Mouse (Mus musculus): ENCODE measurements at regions not wholly inside any gene's neighbourhood (a gene's known extent, or its start where the extent isn't known, plus 50 kb on each side); places are given as distances from the start of the nearest gene placed in this dataset.

- Histone ChIP-seq H3K4me3 (no peak overlapping the region), H3K4me1 (peaks cover 17% of the 10 kb centered on the region; the same call in 1 of the 2 replicates), H3K27ac (replicated peaks) (no peak overlapping the region), H3K9ac (replicated peaks) (no peak overlapping the region), H3K9me3 (no peaks in the 10 kb centered on the region), H3K27me3 (no peaks in the 10 kb centered on the region; the same call in 1 of the 2 replicates), H3K4me2 (replicated peaks) (no peak overlapping the region), H3K36me3 (no peaks in the 10 kb centered on the region)
- WGBS: 88% methylated on average over 7 of the region's 7 CpGs
- no peak for ATAC-seq (ENCODE audit: low FRiP score, low read depth)
Observed at GRCm38 (mm10) chr1:154983325-154983724, 99.0 kb upstream of the Cacna1e start.

GRCm38 (mm10) chr1:154982836-154983235, 98.5 kb upstream of the Cacna1e start:
- H3K9me3 ChIP-seq: no peaks in the 10 kb centered on the region
- H3K4me1 ChIP-seq: peaks cover 17% of the 10 kb centered on the region; the same call in 1 of the 2 replicates
- no peaks in the 10 kb centered on the region; the same call in 1 of the 2 replicates for H3K27me3 ChIP-seq
- H3K27ac ChIP-seq (replicated peaks): no peak overlapping the region
- H3K4me3 ChIP-seq: no peak overlapping the region
- no peak for ATAC-seq (ENCODE audit: low FRiP score, low read depth)
- H3K9ac ChIP-seq (replicated peaks): no peak overlapping the region
- H3K36me3 ChIP-seq: no peaks in the 10 kb centered on the region
- 93% methylated on average over 9 of the region's 9 CpGs for WGBS
- H3K4me2 ChIP-seq (replicated peaks): no peak overlapping the region

- H3K27me3 ChIP-seq: no peaks in the 10 kb centered on the region; the same call in 1 of the 2 replicates
- 85% methylated on average over 8 of the region's 8 CpGs for WGBS
- no peak overlapping the region for H3K27ac ChIP-seq (replicated peaks)
- no peak overlapping the region for H3K9ac ChIP-seq (replicated peaks)
- no peak overlapping the region for H3K4me2 ChIP-seq (replicated peaks)
- H3K36me3 ChIP-seq: no peaks in the 10 kb centered on the region
- no peaks in the 10 kb centered on the region for H3K9me3 ChIP-seq
- no peak for ATAC-seq (ENCODE audit: low FRiP score, low read depth)
- H3K4me1 ChIP-seq: peaks cover 17% of the 10 kb centered on the region; the same call in 1 of the 2 replicates
- no peak overlapping the region for H3K4me3 ChIP-seq
Observed at GRCm38 (mm10) chr1:154981687-154982086, 97.4 kb upstream of the Cacna1e start.

GRCm38 (mm10) chr1:154975732-154976131, 91.4 kb upstream of the Cacna1e start:
- 88% methylated on average over 4 of the region's 4 CpGs for WGBS
- ATAC-seq (ENCODE audit: low FRiP score, low read depth): no peak
- no peaks in the 10 kb centered on the region for H3K9me3 ChIP-seq

GRCm38 (mm10) chr1:154961271-154961670, 77.0 kb upstream of the Cacna1e start:
- Histone ChIP-seq H3K9me3 (0 out of 2 replicates have a peak, but pooled peaks cover 4% of the 10 kb centered on the region), H3K4me2 (replicated peaks) (no peak overlapping the region), H3K27me3 (no peaks in the 10 kb centered on the region), H3K27ac (replicated peaks) (no peak overlapping the region), H3K36me3 (no peaks in the 10 kb centered on the region), H3K4me1 (no peaks in the 10 kb centered on the region), H3K4me3 (no peak overlapping the region), H3K9ac (replicated peaks) (no peak overlapping the region)
- no peak for ATAC-seq (ENCODE audit: low FRiP score, low read depth)
- 89% methylated on average over 4 of the region's 4 CpGs for WGBS

More at GRCm38 (mm10) chr1:154975732-154976131, 91.4 kb upstream of the Cacna1e start:
- Histone ChIP-seq H3K36me3 (no peaks in the 10 kb centered on the region), H3K27me3 (no peaks in the 10 kb centered on the region; the same call in 1 of the 2 replicates), H3K27ac (replicated peaks) (no peak overlapping the region), H3K4me2 (replicated peaks) (no peak overlapping the region), H3K4me1 (peaks cover 8% of the 10 kb centered on the region; the same call in 1 of the 2 replicates), H3K9ac (replicated peaks) (no peak overlapping the region), H3K4me3 (no peak overlapping the region)

- WGBS: 79% methylated on average over 5 of the region's 5 CpGs
- H3K4me1 ChIP-seq: no peaks in the 10 kb centered on the region
- no peak overlapping the region for H3K27ac ChIP-seq (replicated peaks)
- H3K36me3 ChIP-seq: no peaks in the 10 kb centered on the region
- no peak; the same call in 1 of the 2 replicates for ATAC-seq (ENCODE audit: low FRiP score, low read depth)
- no peak overlapping the region for H3K9ac ChIP-seq (replicated peaks)
- H3K4me3 ChIP-seq: no peak overlapping the region
- H3K4me2 ChIP-seq (replicated peaks): no peak overlapping the region
- no peaks in the 10 kb centered on the region for H3K9me3 ChIP-seq
- H3K27me3 ChIP-seq: no peaks in the 10 kb centered on the region
Observed at GRCm38 (mm10) chr1:154956625-154957031, 72.3 kb upstream of the Cacna1e start.

- H3K4me3 ChIP-seq: no peak overlapping the region
- H3K9me3 ChIP-seq: no peaks in the 10 kb centered on the region
- no peaks in the 10 kb centered on the region for H3K27me3 ChIP-seq
- H3K4me2 ChIP-seq (replicated peaks): no peak overlapping the region
- H3K36me3 ChIP-seq: no peaks in the 10 kb centered on the region
- H3K9ac ChIP-seq (replicated peaks): no peak overlapping the region
- no peak for ATAC-seq (ENCODE audit: low FRiP score, low read depth)
- H3K4me1 ChIP-seq: no peaks in the 10 kb centered on the region
- WGBS: 87% methylated on average over 2 of the region's 2 CpGs
- no peak overlapping the region for H3K27ac ChIP-seq (replicated peaks)
Observed at GRCm38 (mm10) chr1:154952679-154953078, 68.4 kb upstream of the Cacna1e start.
